Mouse (Mus musculus) lung, embryonic 16.5 days (tissue): ENCODE results near the gene Kif28. TPM values are rescaled to one million over a fixed set of nuclear protein-coding genes. Genes with fewer than 3 reads are reported as not detected.
"Not testable (repeated sequence)": the region's sequence is repeated elsewhere in the genome, so short reads cannot be mapped to it uniquely, and the experiment has no call there.

Source experiments
- ATAC-seq: fragments of 200-750 bp; cut with Nextera tagmentation; 2 replicates; pipeline ENCODE4 v1.8.0; 2017; ENCODE audit warnings: low read depth, mild to moderate bottlenecking, moderate library complexity
- H3K27ac ChIP-seq: fragments of 300-500 bp; sonication (generic); 2 replicates; pipeline ENCODE4 v1.5.1; 2014; ENCODE audit warnings: mild to moderate bottlenecking, control low read depth, low read length
- H3K27me3 ChIP-seq: fragments of 300-500 bp; sonication (generic); 2 replicates; pipeline ENCODE4 v1.6.1; 2014; ENCODE audit warnings: low read depth, low read length, mixed read lengths; ENCODE audit not compliant: control insufficient read depth, insufficient read depth
- H3K36me3 ChIP-seq: fragments of 300-500 bp; sonication (generic); 2 replicates; pipeline ENCODE4 v1.6.1; 2014; ENCODE audit warnings: low read length; ENCODE audit not compliant: control insufficient read depth, insufficient read depth
- H3K4me1 ChIP-seq: fragments of 300-500 bp; sonication (generic); replicated peaks from 2 replicates; pipeline ENCODE4 v1.6.1; 2014; ENCODE audit warnings: low read length, mixed read lengths; ENCODE audit not compliant: control insufficient read depth, insufficient read depth
- H3K4me2 ChIP-seq: fragments of 300-500 bp; sonication (generic); 2 replicates; pipeline ENCODE4 v1.6.1; 2014; ENCODE audit warnings: low read depth, low read length, control low read depth
- H3K4me3 ChIP-seq: fragments of 300-500 bp; sonication (generic); 2 replicates; pipeline ENCODE4 v1.5.1; 2014; ENCODE audit warnings: mild to moderate bottlenecking, low read length, control low read depth
- H3K9ac ChIP-seq: fragments of 300-500 bp; sonication (generic); 2 replicates; pipeline ENCODE4 v1.6.1; 2014; ENCODE audit warnings: low read length, control low read depth
- H3K9me3 ChIP-seq: fragments of 300-500 bp; sonication (generic); 2 replicates; pipeline ENCODE4 v1.6.1; 2016; ENCODE audit warnings: low read length; ENCODE audit not compliant: control insufficient read depth
- WGBS: fragments of 180-500 bp; shearing (Covaris S2); extraction: QIAGEN DNeasy Blood & Tissue Kit; methylation state at CpG from one replicate; pipeline ENCODE4 v1.1.7; 2014; 5-methylcytosine and 5-hydroxymethylcytosine counted together
- polyA plus RNA-seq: library from polyadenylated mRNA; unstranded; fragments of >200 nt; fragmentation: Nextera tagmentation; extraction: Ambion mirVana; gene quantifications from 2 replicates; pipeline ENCODE4 v1.2.1, GENCODE M21; 2015

The Kif28 gene
- polyA plus RNA-seq, 1 experiment from 2014 or later, result not detected

- ATAC-seq, result no peak
- Histone ChIP-seq H3K9me3 (no peaks in the 10 kb centered on the region), H3K4me1 (no peaks in the 10 kb centered on the region), H3K4me3 (no peak overlapping the region), H3K9ac (no peak overlapping the region), H3K27me3 (no peaks in the 10 kb centered on the region), H3K36me3 (peaks cover 13% of the 10 kb centered on the region), H3K4me2 (no peak overlapping the region), H3K27ac (no peak overlapping the region)
- 66% methylated on average over 5 of the region's 5 CpGs for WGBS
Measured at GRCm38 (mm10) chr1:179686781-179687180, 58.3 kb downstream of the Kif28 start.

DNA sequence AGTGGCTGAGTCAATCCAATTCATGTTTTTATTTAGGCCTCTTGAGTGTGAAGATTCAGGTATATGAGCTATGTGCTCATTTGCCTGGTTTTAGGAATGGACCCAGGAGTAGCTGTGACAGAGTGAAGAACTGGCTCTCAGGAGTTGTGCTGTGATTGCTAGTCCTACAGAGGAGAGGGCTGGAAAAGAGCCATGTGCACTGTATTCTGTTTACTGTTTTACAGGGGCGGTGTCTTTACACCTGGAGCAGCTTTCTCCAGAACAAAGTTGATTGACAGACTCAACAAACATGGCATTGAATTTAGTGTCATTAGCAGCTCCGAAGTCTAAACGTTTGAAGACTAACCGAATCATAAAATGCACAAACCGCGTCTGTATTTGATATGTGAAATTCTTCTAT, 58.7 kb downstream of the Kif28 start:
- no peaks in the 10 kb centered on the region for H3K4me1 ChIP-seq
- peaks cover 13% of the 10 kb centered on the region for H3K36me3 ChIP-seq
- no peaks in the 10 kb centered on the region for H3K27me3 ChIP-seq
- H3K27ac ChIP-seq, result no peak overlapping the region
- no peak for ATAC-seq
- no peak overlapping the region for H3K4me3 ChIP-seq
- WGBS, result 76% methylated on average over 6 of the region's 6 CpGs
- no peak overlapping the region for H3K9ac ChIP-seq
- no peaks in the 10 kb centered on the region for H3K9me3 ChIP-seq
- H3K4me2 ChIP-seq, result no peak overlapping the region

DNA sequence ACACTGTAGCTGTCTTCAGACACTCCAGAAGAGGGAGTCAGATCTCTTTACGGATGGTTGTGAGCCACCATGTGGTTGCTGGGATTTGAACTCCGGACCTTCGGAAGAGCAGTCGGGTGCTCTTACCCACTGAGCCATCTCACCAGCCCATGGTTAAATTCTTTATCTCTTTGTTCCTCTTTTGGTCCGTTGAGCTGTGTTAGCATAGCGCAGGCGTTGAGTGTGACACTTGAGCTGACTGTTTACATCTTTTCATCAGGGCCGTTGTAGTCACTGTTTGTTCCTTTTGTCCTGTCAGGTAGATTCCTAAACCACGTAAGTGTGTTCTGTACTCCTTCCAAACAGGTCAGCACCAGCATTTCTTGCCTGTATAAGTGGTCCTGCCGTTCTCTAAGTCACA, 62.3 kb downstream of the Kif28 start:
- WGBS, result 69% methylated on average over 9 of the region's 10 CpGs
- H3K4me1 ChIP-seq, H3K4me2 ChIP-seq, H3K27ac ChIP-seq, H3K4me3 ChIP-seq, H3K9me3 ChIP-seq, ATAC-seq, H3K9ac ChIP-seq, H3K27me3 ChIP-seq: not testable (repeated sequence)
- peaks cover 18% of the 10 kb centered on the region for H3K36me3 ChIP-seq

- Histone ChIP-seq H3K4me3 (no peak overlapping the region), H3K9ac (no peak overlapping the region)
- 89% methylated on average over 4 of the region's 4 CpGs for WGBS
Measured at GRCm38 (mm10) chr1:179679326-179679725, 65.7 kb downstream of the Kif28 start.

GRCm38 (mm10) chr1:179677031-179677430, 68.0 kb downstream of the Kif28 start:
- Histone ChIP-seq H3K9me3 (no peaks in the 10 kb centered on the region), H3K27me3 (no peaks in the 10 kb centered on the region), H3K27ac (no peak overlapping the region), H3K9ac (no peak overlapping the region), H3K4me3 (no peak overlapping the region), H3K36me3 (peaks cover 16% of the 10 kb centered on the region), H3K4me2 (no peak overlapping the region), H3K4me1 (no peaks in the 10 kb centered on the region)
- ATAC-seq, result no peak
- WGBS, result 87% methylated on average over 2 of the region's 2 CpGs

More at GRCm38 (mm10) chr1:179679326-179679725, 65.7 kb downstream of the Kif28 start:
- Histone ChIP-seq H3K27me3 (no peaks in the 10 kb centered on the region), H3K36me3 (peaks cover 11% of the 10 kb centered on the region), H3K4me1 (no peaks in the 10 kb centered on the region), H3K27ac (no peak overlapping the region), H3K9me3 (no peaks in the 10 kb centered on the region), H3K4me2 (no peak overlapping the region)
- ATAC-seq, result no peak

GRCm38 (mm10) chr1:179674355-179674754, 70.7 kb downstream of the Kif28 start:
- Histone ChIP-seq H3K36me3 (peaks cover 13% of the 10 kb centered on the region), H3K4me3 (no peak overlapping the region), H3K9me3 (no peaks in the 10 kb centered on the region), H3K4me1 (peaks cover 1% of the 10 kb centered on the region), H3K27me3 (no peaks in the 10 kb centered on the region), H3K27ac (no peak overlapping the region), H3K9ac (no peak overlapping the region), H3K4me2 (no peak overlapping the region)
- WGBS, result 90% methylated on average over 3 of the region's 3 CpGs
- no peak for ATAC-seq

DNA sequence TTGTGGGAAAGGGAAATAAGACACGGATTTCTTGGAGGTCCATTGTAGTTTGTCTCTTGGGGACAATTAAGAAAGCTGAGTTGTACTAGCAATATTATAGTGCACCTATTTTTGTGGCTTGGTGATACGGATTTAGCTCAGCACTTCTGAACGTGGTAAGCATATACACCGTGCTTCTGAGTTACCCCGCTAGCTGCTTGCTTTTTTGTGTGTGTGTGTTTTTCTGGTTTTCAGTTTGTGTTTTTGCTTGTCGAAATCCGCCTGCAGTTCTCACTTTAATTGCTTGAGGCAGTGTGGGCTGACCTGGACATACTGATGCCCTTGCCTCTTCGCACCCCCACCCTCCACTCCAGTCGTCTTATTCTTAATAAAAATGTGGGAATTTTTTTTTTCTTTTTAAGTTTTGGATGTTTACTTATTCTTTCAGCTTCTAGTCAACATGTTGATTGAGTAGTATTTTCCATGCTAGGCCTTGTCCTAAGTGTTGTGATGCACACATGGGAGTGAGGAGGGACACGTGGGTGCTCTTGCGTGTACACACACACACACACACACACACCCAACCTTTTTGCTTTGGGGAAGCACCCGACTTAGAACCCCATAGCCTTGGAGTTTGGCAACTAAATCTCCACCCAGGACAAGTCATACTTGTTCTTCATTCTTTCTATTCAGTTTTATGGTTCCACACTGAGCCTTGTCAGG, 76.1 kb downstream of the Kif28 start:
- H3K4me3 ChIP-seq, result peak overlapping the region; percentile 90
- H3K27ac ChIP-seq, result peak overlapping the region; percentile 86
- peak overlapping the region; percentile 80 for H3K9ac ChIP-seq
- H3K4me2 ChIP-seq, result peak overlapping the region; percentile 92
- no peaks in the 10 kb centered on the region for H3K9me3 ChIP-seq
- ATAC-seq, result no peak
- no peaks in the 10 kb centered on the region for H3K27me3 ChIP-seq
- peaks cover 6% of the 10 kb centered on the region; the same call in 1 of the 2 replicates for H3K36me3 ChIP-seq
- H3K4me1 ChIP-seq, result peaks cover 4% of the 10 kb centered on the region
- 11% methylated on average over 12 of the region's 12 CpGs for WGBS

GRCm38 (mm10) chr1:179668013-179668805, 76.9 kb downstream of the Kif28 start, which contains the start of gene Sccpdh:
Gene Sccpdh, plus strand, starts transcription at chr1:179668210.
- H3K36me3 ChIP-seq, result 0 out of 2 replicates have a peak, but pooled peaks cover 2% of the 10 kb centered on the region
- WGBS, result under 1% methylated on average over 80 of the region's 84 CpGs
- H3K27me3 ChIP-seq, result no peaks in the 10 kb centered on the region
- H3K4me1 ChIP-seq, result peaks cover 4% of the 10 kb centered on the region
- peak within 1 kb of the TSS; percentile 92 for H3K4me2 ChIP-seq
- peak within 1 kb of the TSS; percentile 86 for H3K27ac ChIP-seq
- H3K4me3 ChIP-seq, result peak within 1 kb of the TSS; percentile 90
- H3K9me3 ChIP-seq, result no peaks in the 10 kb centered on the region
- H3K9ac ChIP-seq, result peak within 1 kb of the TSS; percentile 80
- peak; percentile 97 for ATAC-seq

- H3K27me3 ChIP-seq, result no peaks in the 10 kb centered on the region
- peak overlapping the region; percentile 80 for H3K9ac ChIP-seq
- WGBS, result 8% methylated on average over 7 of the region's 7 CpGs
- H3K4me3 ChIP-seq, result peak overlapping the region; percentile 90
- H3K9me3 ChIP-seq, result no peaks in the 10 kb centered on the region
- no peaks in the 10 kb centered on the region for H3K36me3 ChIP-seq
- no peak; the same call in 1 of the 2 replicates for ATAC-seq
- H3K27ac ChIP-seq, result peak overlapping the region; percentile 86
- H3K4me1 ChIP-seq, result peaks cover 4% of the 10 kb centered on the region
- H3K4me2 ChIP-seq, result peak overlapping the region; percentile 92
Measured at GRCm38 (mm10) chr1:179667450-179667849, 77.6 kb downstream of the Kif28 start.
